Mouse (Mus musculus) adrenal gland, adult (tissue): ENCODE data around the gene Cog8.
"Not testable (repeated sequence)": the region's sequence is repeated elsewhere in the genome, so short reads cannot be mapped to it uniquely, and the experiment has no call there.

Experiments used
- DNase-seq, 2 experiments: peaks; one replicate each; pipeline ENCODE4 v3.0.0; 2022 to 2023; ENCODE audit warnings: low spot score in 1 of 2; ENCODE audit not compliant: inconsistent age in 2 of 2

Gene Cog8

GRCm38 (mm10) chr8:107046976-107047375, 9.5 kb downstream of the Cog8 start:
- DNase-seq: peak in 1 of 2 experiments; percentile 64

DNA sequence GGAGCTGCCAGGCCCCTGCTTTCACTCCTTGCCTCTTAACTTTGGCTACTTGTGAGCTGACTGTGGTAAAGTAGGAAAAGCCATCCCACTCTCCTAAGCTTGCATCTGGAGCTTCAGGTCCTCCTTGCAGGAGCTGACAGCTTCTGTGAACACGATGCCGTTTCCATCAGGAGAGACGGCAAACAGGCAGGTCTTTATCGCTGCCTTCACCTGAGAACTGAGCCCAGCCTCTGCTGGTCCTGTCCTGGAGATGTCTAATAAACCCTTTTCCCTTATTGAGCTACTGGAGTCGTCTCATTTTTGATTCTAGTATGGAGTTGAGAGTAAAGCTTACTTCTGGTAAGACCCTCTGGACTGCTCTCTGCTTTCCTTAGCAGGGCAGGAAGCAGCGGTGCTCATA, 11.0 kb downstream of the Cog8 start:
- peak in 1 of 2 experiments; percentile 26 for DNase-seq

DNA sequence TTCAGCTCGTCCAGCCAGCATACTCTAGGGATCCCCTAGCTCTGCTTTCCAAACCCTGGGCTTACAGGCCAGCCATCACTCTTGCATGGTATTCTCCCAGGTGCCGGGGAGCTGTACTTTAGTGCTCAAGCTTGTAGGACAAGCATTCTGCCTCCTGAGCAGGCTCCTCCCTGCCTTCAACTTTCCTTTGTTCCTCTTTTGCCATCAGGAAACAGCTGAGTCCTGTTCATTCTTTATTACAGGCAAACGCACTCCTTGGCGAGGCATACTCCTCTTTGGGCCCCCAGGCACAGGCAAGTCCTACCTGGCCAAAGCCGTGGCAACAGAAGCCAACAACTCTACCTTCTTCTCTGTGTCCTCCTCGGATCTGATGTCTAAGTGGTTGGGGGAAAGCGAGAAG, 15.9 kb downstream of the Cog8 start:
- no peak for DNase-seq

DNA sequence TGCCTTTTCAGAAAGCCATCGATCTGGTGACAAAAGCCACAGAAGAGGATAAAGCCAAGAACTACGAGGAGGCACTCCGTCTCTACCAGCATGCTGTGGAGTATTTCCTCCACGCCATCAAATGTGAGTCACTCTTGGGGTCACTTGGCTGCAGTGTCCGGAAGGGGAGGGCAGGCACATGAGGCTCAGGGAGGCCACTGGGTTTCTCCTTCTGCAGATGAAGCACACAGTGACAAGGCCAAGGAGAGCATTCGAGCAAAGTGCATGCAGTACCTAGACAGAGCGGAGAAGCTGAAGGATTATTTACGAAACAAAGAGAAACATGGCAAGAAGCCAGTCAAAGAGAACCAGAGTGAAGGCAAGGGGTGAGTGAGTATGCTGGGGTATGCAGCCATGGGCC, 19.9 kb downstream of the Cog8 start:
- peak; percentile 65 to 67 for DNase-seq

GRCm38 (mm10) chr8:107035641-107036040, 20.8 kb downstream of the Cog8 start:
- no peak for DNase-seq

DNA sequence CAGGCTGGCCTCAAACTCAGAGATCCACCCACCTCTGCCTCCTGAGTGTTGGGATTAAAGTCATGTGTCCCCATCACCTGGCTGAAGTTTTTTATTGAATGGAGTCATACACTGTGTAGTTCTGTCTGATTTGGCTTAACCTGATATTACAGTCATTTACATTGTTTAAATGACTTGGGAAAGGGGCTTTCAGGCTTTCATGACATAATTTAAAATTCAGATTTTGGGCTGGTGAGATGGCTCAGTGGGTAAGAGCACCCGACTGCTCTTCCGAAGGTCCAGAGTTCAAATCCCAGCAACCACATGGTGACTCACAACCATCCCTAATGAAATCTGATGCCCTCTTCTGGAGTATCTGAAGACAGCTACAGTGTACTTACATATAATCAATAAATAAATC, 22.9 kb downstream of the Cog8 start:
- not testable (repeated sequence) for DNase-seq

- no peak for DNase-seq
Measured at GRCm38 (mm10) chr8:107031577-107032090, 24.9 kb downstream of the Cog8 start.

- DNase-seq: peak; percentile 98 to 100
Measured at GRCm38 (mm10) chr8:107030650-107031576, 25.6 kb downstream of the Cog8 start, which contains the start of gene Vps4a. Vps4a (plus strand) TSS chr8:107031222.

GRCm38 (mm10) chr8:107030058-107030457, 26.4 kb downstream of the Cog8 start:
- DNase-seq: no peak

DNA sequence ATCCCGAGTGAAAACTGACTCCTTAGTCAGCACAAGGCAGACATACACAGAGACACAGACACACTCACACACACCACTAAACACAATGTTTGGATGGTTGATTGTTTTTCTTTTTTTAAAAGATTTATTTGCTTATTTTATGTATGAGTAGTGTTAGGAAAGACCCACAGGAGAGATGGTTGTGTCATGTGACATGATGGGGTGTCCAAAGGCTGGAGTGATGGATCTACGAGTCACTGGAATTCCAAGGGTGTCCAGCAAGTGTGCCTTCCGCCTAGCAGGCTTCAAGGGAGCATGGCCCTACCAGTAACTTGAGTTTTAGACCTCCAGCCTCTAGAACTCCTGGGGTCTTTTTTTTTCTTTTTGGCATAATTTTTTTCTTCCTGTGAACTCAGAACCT, 27.2 kb downstream of the Cog8 start:
- DNase-seq: no peak

DNA sequence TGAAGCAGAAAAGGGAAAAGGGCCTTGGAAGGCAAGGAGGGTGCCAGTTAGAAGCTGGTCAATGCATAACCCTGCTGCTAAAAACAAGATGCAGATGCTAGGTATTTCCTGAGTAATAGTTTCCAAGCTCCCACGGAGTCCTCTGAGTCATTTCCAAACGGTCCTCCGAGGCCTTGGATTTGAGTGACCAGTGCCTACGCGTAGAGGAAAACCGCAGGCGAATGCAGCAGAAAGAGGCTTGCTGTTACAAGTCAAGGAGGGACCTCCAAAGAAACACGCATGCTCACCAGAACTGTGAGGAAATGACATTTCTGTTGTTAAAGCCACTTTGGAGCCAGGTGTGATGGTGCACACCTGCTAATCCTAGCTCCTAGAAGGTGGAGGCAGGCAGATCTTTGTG, 33.0 kb downstream of the Cog8 start:
- DNase-seq: peak; percentile 85 to 92

- DNase-seq: no peak
Measured at GRCm38 (mm10) chr8:107014915-107015314, 41.6 kb downstream of the Cog8 start.

GRCm38 (mm10) chr8:107012666-107013065, 43.8 kb downstream of the Cog8 start:
- peak in 1 of 2 experiments; percentile 52 for DNase-seq

- DNase-seq: no peak
Measured at GRCm38 (mm10) chr8:107007795-107008194, 48.7 kb downstream of the Cog8 start.

DNA sequence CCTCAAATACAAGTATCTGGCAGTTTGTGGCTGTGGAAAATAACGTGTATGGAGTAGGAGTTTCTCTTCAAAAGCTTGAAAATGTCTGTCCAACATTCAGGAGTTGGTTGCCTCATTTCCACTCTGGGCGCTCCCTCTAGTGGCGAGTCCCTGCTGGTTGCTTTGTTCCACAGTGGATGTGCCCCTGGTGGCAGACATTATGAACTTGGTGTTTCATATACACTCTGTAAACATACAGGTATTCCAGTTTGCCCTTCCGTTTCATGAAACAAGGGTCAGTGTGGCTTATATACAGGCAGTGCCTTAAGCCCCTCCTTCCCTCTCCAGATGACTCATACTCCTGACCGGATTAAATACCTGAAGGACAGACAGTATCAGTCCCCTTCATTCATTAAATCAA, 54.0 kb downstream of the Cog8 start:
- peak; percentile 87 to 97 for DNase-seq

DNA sequence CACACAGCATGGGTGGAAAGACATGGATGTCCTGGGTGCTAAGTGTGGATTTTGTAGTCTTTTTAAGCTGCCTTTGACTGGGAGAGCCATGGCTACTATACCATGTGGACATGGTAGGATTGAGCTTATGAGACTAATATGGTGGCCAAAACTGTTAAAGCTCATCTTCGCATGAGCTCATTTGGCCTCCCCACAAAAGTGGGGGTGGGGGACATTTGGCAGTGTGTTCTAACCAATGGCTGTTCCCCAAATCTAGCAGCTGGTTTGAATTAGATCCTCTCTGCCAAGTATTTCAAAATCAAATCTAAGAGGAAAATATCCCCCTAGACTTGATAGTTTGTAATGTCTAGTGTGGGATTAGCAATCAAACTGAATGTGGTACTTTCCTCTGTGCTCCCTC, 57.4 kb downstream of the Cog8 start:
- no peak for DNase-seq

DNA sequence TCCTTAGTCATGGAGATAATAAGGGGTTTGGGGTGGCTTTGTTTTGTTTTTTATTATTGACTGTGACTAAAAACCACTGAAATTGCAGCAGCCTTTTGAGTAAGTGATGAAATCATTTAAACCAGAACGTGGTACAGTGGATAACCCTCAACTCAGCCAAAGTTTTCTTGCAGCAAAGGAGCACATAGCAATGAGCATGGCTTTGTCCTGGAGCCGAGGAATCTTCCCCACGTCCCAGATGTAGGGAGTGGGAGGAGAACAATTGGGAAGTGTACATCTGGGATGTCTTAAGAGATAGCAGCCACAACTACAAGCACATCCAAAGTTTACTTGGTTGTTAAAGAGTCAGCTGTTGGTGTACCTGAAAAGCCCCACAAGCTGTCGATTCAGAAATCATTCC, 59.1 kb downstream of the Cog8 start:
- DNase-seq: no peak

DNA sequence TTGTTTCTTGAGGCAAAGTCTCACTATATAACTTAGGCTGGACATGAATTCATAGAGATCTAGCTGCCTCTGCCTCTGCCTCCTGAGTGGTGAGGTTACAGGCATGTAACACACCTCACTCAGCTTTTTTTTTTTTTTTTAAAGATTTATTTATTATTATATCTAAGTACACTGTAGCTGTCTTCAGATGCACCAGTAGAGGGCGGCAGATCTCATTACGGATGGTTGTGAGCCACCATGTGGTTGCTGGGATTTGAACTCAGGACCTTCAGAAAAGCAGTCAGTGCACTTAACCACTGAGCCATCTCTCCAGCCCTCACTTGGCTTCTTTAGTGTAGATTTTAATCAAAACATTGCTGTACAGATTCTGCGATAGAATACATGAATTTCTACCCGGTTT, 60.1 kb downstream of the Cog8 start:
- DNase-seq: not testable (repeated sequence)
